Mouse (Mus musculus) limb, embryonic 11.5 days (tissue): ENCODE data around the gene Slc25a18. TPM values are rescaled to one million over a fixed set of nuclear protein-coding genes. Genes with fewer than 3 reads are reported as not detected.
A peak's percentile ranks its signal among the peaks of the same experiment; 100 is the strongest.

Experiments
- ATAC-seq: fragments of 200-750 bp; cut with Nextera tagmentation; 2 replicates; pipeline ENCODE4 v1.8.0; 2017; ENCODE audit warnings: low read depth; ENCODE audit not compliant: insufficient number of reproducible peaks, low FRiP score, low TSS enrichment
- DNase-seq: peaks from one replicate; pipeline ENCODE4 v3.0.0-alpha.2; 2015; ENCODE audit warnings: low spot score
- H3K27ac ChIP-seq: fragments of 300-500 bp; sonication (generic); replicated peaks from 2 replicates; pipeline ENCODE4 v1.5.1; 2014; ENCODE audit warnings: low read depth, mild to moderate bottlenecking, low read length
- H3K27me3 ChIP-seq: fragments of 300-500 bp; sonication (generic); 2 replicates; pipeline ENCODE4 v1.6.1; 2014; ENCODE audit warnings: mild to moderate bottlenecking, low read length, mixed read lengths; ENCODE audit not compliant: control insufficient read depth, insufficient read depth
- H3K36me3 ChIP-seq: fragments of 300-500 bp; sonication (generic); 2 replicates; pipeline ENCODE4 v1.6.1; 2014; ENCODE audit warnings: mild to moderate bottlenecking, low read length, moderate library complexity, mixed read lengths; ENCODE audit not compliant: control insufficient read depth, insufficient read depth
- H3K4me1 ChIP-seq: fragments of 300-500 bp; sonication (generic); 2 replicates; pipeline ENCODE4 v1.6.1; 2014; ENCODE audit warnings: low read length, mixed read lengths; ENCODE audit not compliant: control insufficient read depth, insufficient read depth
- H3K4me2 ChIP-seq: fragments of 300-500 bp; sonication (generic); 2 replicates; pipeline ENCODE4 v1.6.1; 2014; ENCODE audit warnings: low read depth, mild to moderate bottlenecking, moderate library complexity; ENCODE audit not compliant: severe bottlenecking
- H3K4me3 ChIP-seq: fragments of 300-500 bp; sonication (generic); 2 replicates; pipeline ENCODE4 v1.5.1; 2014; ENCODE audit warnings: low read depth, low read length
- H3K9ac ChIP-seq: fragments of 300-500 bp; sonication (generic); 2 replicates; pipeline ENCODE4 v1.6.1; 2014; ENCODE audit warnings: mild to moderate bottlenecking, low read length
- H3K9me3 ChIP-seq: fragments of 300-500 bp; sonication (generic); 2 replicates; pipeline ENCODE4 v1.6.1; 2016; ENCODE audit warnings: low read length; ENCODE audit not compliant: control insufficient read depth
- WGBS: fragments of 180-500 bp; shearing (Covaris S2); extraction: QIAGEN DNeasy Blood & Tissue Kit; methylation state at CpG from one replicate; pipeline ENCODE4 v1.1.7; 2014; 5-methylcytosine and 5-hydroxymethylcytosine counted together
- microRNA-seq: library from miRNA; unstranded; fragments of <30 nt; microRNA quantifications from one replicate; pipeline ENCODE4, GENCODE M21; 2016
- polyA plus RNA-seq: library from polyadenylated mRNA; unstranded; fragments of >200 nt; fragmentation: Nextera tagmentation; extraction: Ambion mirVana; gene quantifications from 2 replicates; pipeline ENCODE4 v1.2.1, GENCODE M21; 2014

The Slc25a18 gene
- polyA plus RNA-seq, 1 experiment from 2014 or later = 0.25 TPM

DNA sequence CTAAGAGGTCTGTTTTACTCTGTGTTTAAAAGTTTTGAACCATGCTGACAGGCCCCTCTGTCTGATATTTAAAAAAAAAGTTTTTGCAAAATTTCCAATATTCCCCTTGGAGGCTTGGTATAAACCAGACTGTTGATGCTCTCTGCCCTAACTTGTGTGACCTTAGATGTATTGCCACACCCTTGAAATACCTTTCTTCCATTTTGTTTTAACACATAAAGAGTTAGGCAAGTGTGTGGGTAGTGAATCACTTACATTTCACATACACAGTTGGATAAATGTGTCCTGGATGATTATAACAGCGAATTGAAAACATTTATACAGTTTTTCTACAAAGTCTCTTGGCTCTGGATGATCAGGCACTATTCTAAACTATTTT lies 63.8 kb downstream of the Slc25a18 start:
- H3K9me3 ChIP-seq = no peaks in the 10 kb centered on the region
- no peaks in the 10 kb centered on the region for H3K4me1 ChIP-seq
- no peak for DNase-seq
- no peaks in the 10 kb centered on the region for H3K36me3 ChIP-seq
- no peak overlapping the region for H3K27ac ChIP-seq
- no peak for ATAC-seq
- peak overlapping the region; percentile 87 for H3K4me3 ChIP-seq
- 73% methylated on average over 1 of the region's 1 CpGs for WGBS
- no peaks in the 10 kb centered on the region for H3K27me3 ChIP-seq
- no peak overlapping the region for H3K9ac ChIP-seq
- peak overlapping the region; percentile 69 for H3K4me2 ChIP-seq

DNA sequence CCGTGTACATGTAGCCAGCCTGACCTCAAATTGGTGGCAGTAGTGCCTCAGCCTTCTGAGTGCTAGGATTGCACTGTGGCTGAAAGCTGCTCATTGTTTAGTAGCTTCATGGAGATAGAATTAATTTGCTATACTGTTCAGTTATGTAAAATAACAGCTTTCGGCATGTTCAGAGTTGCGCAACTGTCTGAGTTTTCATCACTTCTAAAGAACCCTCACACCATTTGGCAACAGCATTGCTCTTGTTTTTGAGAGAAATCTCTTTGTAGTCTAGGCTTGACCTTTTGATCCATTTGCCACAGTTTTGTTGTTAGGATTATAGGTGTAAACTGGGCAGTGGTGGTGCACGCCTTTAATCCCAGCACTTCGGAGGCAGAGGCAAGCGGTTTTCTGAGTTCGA lies 66.9 kb downstream of the Slc25a18 start:
- Histone ChIP-seq H3K9me3 (no peaks in the 10 kb centered on the region), H3K36me3 (no peaks in the 10 kb centered on the region), H3K27me3 (no peaks in the 10 kb centered on the region), H3K9ac (no peak overlapping the region), H3K4me2 (no peak overlapping the region), H3K4me3 (no peak overlapping the region), H3K4me1 (no peaks in the 10 kb centered on the region), H3K27ac (no peak overlapping the region)
- ATAC-seq = no peak
- WGBS = 97% methylated on average over 7 of the region's 7 CpGs
- no peak for DNase-seq

DNA sequence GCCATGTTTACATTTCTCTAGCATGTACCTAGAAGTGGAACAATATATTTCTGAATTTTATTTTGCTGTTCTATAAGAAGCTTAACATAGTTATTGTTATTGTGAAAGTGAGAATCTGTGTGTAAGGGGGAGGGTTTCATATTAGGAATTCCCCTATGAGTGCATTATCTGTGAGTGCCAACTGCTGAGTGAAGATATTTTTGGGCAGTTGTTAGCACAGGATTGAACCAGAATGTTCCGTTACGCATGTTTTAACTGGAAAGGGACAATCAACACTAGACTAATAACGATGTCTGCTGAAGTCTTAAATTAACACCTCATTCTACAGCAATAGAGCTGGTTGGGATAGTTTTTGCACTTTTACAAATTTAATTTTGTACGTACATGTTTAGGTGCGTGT lies 68.4 kb downstream of the Slc25a18 start:
- no peak overlapping the region for H3K4me3 ChIP-seq
- no peaks in the 10 kb centered on the region for H3K36me3 ChIP-seq
- H3K4me2 ChIP-seq = no peak overlapping the region
- no peak for DNase-seq
- 94% methylated on average over 5 of the region's 5 CpGs for WGBS
- H3K9ac ChIP-seq = no peak overlapping the region
- H3K27ac ChIP-seq = no peak overlapping the region
- H3K4me1 ChIP-seq = no peaks in the 10 kb centered on the region
- ATAC-seq = no peak
- H3K27me3 ChIP-seq = no peaks in the 10 kb centered on the region
- no peaks in the 10 kb centered on the region for H3K9me3 ChIP-seq

Small RNA genes within 50 kb of the gene (microRNA-seq; reads per million reads assigned to microRNA genes)
- gene Gm25193 = not detected

Other genes starting within 250 kb of the Slc25a18 start
- 16.8 and 19.8 TPM in 2 replicates for gene Hdhd5, start 242.3 kb upstream of the Slc25a18 start, polyA plus RNA-seq
- gene Cecr2, start 107.2 kb upstream of the Slc25a18 start, polyA plus RNA-seq = 13.0 and 18.5 TPM in 2 replicates
- gene Atp6v1e1, start 49.2 kb downstream of the Slc25a18 start, polyA plus RNA-seq = 112 and 118 TPM in 2 replicates
- 35.2 and 40.9 TPM in 2 replicates for gene Bcl2l13, start 62.6 kb downstream of the Slc25a18 start, polyA plus RNA-seq
- gene Bid, start 143.3 kb downstream of the Slc25a18 start, polyA plus RNA-seq = 15.6 and 17.0 TPM in 2 replicates